Mouse (Mus musculus): ENCODE measurements around the gene Akirin2. TPM values are rescaled to one million over a fixed set of nuclear protein-coding genes. Genes with fewer than 3 reads are reported as not detected.

Gene Akirin2
- polyA plus RNA-seq, 2 experiments: 55.3 to 80.9 TPM

DNA sequence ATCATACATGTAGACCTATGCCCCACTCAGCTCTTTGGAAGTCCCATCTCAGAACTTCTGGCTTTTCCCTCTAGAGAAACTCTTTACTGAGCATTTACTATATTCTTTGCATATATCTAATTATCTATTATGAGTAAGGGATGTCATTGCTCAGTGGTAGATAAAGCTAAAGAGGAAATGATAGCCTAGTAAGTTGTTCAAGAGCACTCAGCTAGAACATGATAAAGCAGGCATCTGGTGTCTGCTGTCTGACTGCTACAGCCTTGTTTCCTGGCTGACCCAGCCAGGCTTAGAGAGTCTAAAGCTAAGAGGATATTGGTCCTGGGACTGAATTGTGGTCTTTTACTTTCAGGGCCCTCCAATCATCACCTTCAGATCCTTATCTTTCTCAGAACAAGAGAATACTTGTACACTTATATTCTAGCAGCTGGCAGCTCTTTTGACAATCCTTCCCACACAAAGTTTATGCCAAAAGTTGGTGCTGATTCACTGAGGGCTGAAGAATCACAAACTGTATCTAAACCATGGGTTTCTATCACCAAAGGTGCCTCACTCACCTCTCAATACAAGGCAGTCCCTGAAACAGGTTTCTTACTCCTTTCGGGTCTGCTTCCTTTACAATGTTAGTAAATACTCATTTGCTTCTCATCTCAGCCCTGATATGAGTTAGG is 22.2 kb upstream of the Akirin2 start:
- 94% methylated on average over 1 of the region's 1 CpGs for WGBS
- no peak overlapping the region for H3K4me2 ChIP-seq (replicated peaks; ENCODE audit: low read depth, low read length, severe bottlenecking)
- no peak overlapping the region for H3K4me3 ChIP-seq (replicated peaks; ENCODE audit: low read length)
- no peak for TF ChIP-seq POLR2A (IDR thresholded peaks at IDR 0.05; ENCODE audit: borderline replicate concordance, extremely low read depth, insufficient read depth, insufficient read length)
- H3K9ac ChIP-seq (ENCODE audit: low read depth, low read length, severe bottlenecking): no peak overlapping the region
- no peaks in the 10 kb centered on the region for H3K9me3 ChIP-seq (ENCODE audit: control insufficient read depth, low read length)
- no peaks in the 10 kb centered on the region for H3K36me3 ChIP-seq (ENCODE audit: control insufficient read depth, insufficient read depth, low read length)
- no peaks in the 10 kb centered on the region for H3K4me1 ChIP-seq (ENCODE audit: control insufficient read depth, insufficient read depth, low read length)
- ATAC-seq (ENCODE audit: low FRiP score, low read depth) (no peak), DNase-seq (ENCODE audit: low spot score) (no peak)
- no peak overlapping the region for H3K27ac ChIP-seq (replicated peaks; ENCODE audit: low read depth, low read length)
- no peaks in the 10 kb centered on the region for H3K27me3 ChIP-seq (ENCODE audit: control insufficient read depth, insufficient read depth, low read length)

DNA sequence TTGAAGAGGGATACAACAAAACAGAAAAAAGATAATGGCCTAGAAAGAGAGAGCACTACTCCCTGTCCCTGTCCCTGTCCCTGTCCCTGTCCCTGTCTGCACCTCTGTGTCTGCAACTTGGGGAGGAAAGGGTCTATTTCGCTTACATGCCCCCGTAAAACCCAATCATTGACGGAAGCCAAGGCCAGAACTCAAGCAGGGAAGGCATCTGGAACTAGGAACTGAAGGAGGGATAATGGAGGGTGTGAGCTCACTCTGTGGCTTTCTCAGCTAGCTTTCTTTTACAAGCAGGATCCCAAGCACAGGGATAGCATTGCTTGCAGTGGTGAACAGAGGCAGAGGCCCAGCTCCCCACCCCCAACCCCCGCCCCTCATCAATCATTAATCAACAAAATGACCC is 21.4 kb upstream of the Akirin2 start:
- Histone ChIP-seq H3K4me3 (replicated peaks; ENCODE audit: low read length) (no peak overlapping the region), H3K9ac (ENCODE audit: low read depth, low read length, severe bottlenecking) (no peak overlapping the region), H3K4me2 (replicated peaks; ENCODE audit: low read depth, low read length, severe bottlenecking) (no peak overlapping the region), H3K9me3 (ENCODE audit: control insufficient read depth, low read length) (no peaks in the 10 kb centered on the region), H3K36me3 (ENCODE audit: control insufficient read depth, insufficient read depth, low read length) (no peaks in the 10 kb centered on the region), H3K27me3 (ENCODE audit: control insufficient read depth, insufficient read depth, low read length) (no peaks in the 10 kb centered on the region), H3K27ac (replicated peaks; ENCODE audit: low read depth, low read length) (no peak overlapping the region), H3K4me1 (ENCODE audit: control insufficient read depth, insufficient read depth, low read length) (no peaks in the 10 kb centered on the region)
- ATAC-seq (ENCODE audit: low FRiP score, low read depth): no peak
- no peak for DNase-seq (ENCODE audit: low spot score)
- TF ChIP-seq POLR2A (IDR thresholded peaks at IDR 0.05; ENCODE audit: borderline replicate concordance, extremely low read depth, insufficient read depth, insufficient read length): no peak
- 32% methylated on average over 4 of the region's 4 CpGs for WGBS

DNA sequence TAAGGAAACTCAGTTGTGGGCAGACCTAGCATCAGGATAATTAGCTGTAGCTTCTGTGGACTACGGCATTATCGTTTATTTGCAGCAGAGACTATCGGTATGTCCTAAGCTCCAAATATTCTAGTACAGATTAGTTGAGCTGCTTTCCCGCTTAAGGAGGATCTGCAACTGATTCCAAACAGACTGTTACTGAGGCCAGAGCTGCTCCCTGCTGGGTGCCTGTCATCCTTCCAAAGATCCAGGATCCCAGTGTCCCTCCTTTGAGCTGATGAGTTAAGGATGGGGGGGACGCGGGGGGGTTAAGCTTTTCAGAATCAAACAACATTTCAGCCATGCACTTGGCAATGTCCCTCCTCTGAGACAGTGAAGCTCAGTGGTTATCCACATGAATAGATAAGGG is 20.8 kb upstream of the Akirin2 start:
- Histone ChIP-seq H3K27me3 (ENCODE audit: control insufficient read depth, insufficient read depth, low read length) (no peaks in the 10 kb centered on the region), H3K4me1 (ENCODE audit: control insufficient read depth, insufficient read depth, low read length) (no peaks in the 10 kb centered on the region), H3K4me3 (replicated peaks; ENCODE audit: low read length) (no peak overlapping the region), H3K9me3 (ENCODE audit: control insufficient read depth, low read length) (no peaks in the 10 kb centered on the region), H3K27ac (replicated peaks; ENCODE audit: low read depth, low read length) (no peak overlapping the region), H3K9ac (ENCODE audit: low read depth, low read length, severe bottlenecking) (no peak overlapping the region), H3K4me2 (replicated peaks; ENCODE audit: low read depth, low read length, severe bottlenecking) (no peak overlapping the region), H3K36me3 (ENCODE audit: control insufficient read depth, insufficient read depth, low read length) (no peaks in the 10 kb centered on the region)
- no peak for TF ChIP-seq POLR2A (IDR thresholded peaks at IDR 0.05; ENCODE audit: borderline replicate concordance, extremely low read depth, insufficient read depth, insufficient read length)
- DNase-seq (ENCODE audit: low spot score) (no peak), ATAC-seq (ENCODE audit: low FRiP score, low read depth) (no peak)
- WGBS: 80% methylated on average over 6 of the region's 6 CpGs

DNA sequence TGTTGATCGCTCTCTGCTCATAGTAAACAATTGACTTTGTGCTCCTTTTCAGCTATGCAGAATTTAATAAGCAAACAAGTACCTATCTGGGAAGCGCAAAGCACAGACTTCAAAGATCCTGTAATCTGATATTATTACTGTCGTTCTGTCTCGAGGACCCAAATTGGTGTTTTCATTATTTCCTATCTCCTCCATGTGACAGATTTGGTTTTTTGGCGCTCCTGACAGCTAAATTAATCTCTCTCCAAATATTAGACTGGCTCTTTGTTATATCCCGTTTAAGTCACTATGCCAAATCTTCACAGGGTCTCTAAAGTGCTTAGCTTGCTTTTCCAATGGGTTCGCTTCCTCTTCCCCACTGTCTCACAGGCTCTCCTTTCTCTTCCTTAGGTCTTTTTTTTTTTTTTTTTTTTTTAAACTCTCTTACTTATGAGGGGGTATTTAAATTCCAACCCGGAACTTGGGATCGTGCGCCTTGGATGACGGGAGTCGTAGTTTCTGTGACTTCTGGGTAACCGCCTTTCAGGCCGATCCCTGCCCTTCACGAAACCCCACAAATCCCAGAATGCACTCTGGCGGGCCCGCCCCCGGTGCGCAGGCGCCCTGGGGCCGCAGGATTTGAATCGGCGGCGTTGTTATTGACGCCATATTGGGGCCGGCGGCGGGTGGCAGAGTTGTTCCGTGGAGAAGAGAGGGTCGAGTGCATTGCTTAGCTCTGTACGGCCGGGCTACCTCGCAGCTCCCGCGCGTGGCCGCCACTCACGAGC is 573 bp upstream of the Akirin2 start:
- H3K4me3 ChIP-seq (replicated peaks; ENCODE audit: low read length): peak overlapping the region; percentile 97
- H3K4me1 ChIP-seq (ENCODE audit: control insufficient read depth, insufficient read depth, low read length): peaks cover 14% of the 10 kb centered on the region
- peak overlapping the region; percentile 94 for H3K27ac ChIP-seq (replicated peaks; ENCODE audit: low read depth, low read length)
- H3K27me3 ChIP-seq (ENCODE audit: control insufficient read depth, insufficient read depth, low read length): no peaks in the 10 kb centered on the region
- WGBS: 2% methylated on average over 36 of the region's 38 CpGs
- no peaks in the 10 kb centered on the region for H3K36me3 ChIP-seq (ENCODE audit: control insufficient read depth, insufficient read depth, low read length)
- peak; percentile 95 for DNase-seq (ENCODE audit: low spot score)
- peak; percentile 72; the same call in 1 of the 2 replicates for TF ChIP-seq POLR2A (IDR thresholded peaks at IDR 0.05; ENCODE audit: borderline replicate concordance, extremely low read depth, insufficient read depth, insufficient read length)
- H3K4me2 ChIP-seq (replicated peaks; ENCODE audit: low read depth, low read length, severe bottlenecking): peak overlapping the region; percentile 49
- no peaks in the 10 kb centered on the region for H3K9me3 ChIP-seq (ENCODE audit: control insufficient read depth, low read length)
- peak; percentile 94 for ATAC-seq (ENCODE audit: low FRiP score, low read depth)
- H3K9ac ChIP-seq (ENCODE audit: low read depth, low read length, severe bottlenecking): peak overlapping the region; percentile 98

DNA sequence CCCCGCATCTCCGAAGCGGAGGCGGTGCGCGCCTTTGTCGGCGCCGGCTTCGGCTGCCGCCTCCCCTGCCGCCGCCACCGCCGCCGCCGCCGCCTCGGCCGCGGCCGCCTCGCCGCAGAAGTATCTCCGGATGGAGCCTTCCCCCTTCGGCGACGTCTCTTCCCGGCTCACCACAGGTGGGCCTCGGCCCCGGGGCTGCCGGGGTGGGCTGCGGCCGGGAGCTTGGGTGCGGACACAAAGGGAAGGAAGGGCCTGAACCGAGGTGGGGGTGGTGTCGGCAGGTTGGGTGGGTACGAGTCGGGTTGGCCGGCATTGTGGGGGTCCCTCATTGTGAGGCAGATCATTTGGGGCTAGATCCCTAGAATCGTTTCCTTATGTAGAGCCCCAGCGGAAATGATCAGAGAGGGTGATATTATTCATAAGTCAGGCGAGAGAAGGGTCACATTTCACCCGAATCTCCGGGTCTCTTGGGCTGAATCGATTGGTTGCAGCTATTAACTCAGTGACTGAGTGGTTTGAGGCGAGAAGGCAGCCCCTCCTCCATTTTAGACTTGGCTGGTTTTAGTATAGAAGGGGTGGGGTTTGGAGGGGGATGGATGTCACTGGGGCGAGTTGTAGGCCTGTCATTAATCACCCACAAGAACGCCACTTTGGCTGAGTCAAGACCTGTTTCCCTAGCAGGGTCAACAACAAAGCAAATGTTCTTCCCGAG is 517 bp downstream of the Akirin2 start:
- Histone ChIP-seq H3K9ac (ENCODE audit: low read depth, low read length, severe bottlenecking) (peak overlapping the region; percentile 98), H3K36me3 (ENCODE audit: control insufficient read depth, insufficient read depth, low read length) (no peaks in the 10 kb centered on the region), H3K4me3 (replicated peaks; ENCODE audit: low read length) (peak overlapping the region; percentile 97), H3K4me1 (ENCODE audit: control insufficient read depth, insufficient read depth, low read length) (peaks cover 17% of the 10 kb centered on the region), H3K4me2 (replicated peaks; ENCODE audit: low read depth, low read length, severe bottlenecking) (peak overlapping the region; percentile 55), H3K9me3 (ENCODE audit: control insufficient read depth, low read length) (no peaks in the 10 kb centered on the region), H3K27me3 (ENCODE audit: control insufficient read depth, insufficient read depth, low read length) (no peaks in the 10 kb centered on the region), H3K27ac (replicated peaks; ENCODE audit: low read depth, low read length) (peak overlapping the region; percentile 94)
- TF ChIP-seq POLR2A (IDR thresholded peaks at IDR 0.05; ENCODE audit: borderline replicate concordance, extremely low read depth, insufficient read depth, insufficient read length): no peak
- DNase-seq (ENCODE audit: low spot score) (peak; percentile 88), ATAC-seq (ENCODE audit: low FRiP score, low read depth) (peak; percentile 41; the same call in 1 of the 2 replicates)
- under 1% methylated on average over 36 of the region's 50 CpGs for WGBS

All from limb, embryonic 14.5 days (tissue).